Mouse (Mus musculus): Measurements from ENCODE around the gene Blzf1.

Gene Blzf1

DNA sequence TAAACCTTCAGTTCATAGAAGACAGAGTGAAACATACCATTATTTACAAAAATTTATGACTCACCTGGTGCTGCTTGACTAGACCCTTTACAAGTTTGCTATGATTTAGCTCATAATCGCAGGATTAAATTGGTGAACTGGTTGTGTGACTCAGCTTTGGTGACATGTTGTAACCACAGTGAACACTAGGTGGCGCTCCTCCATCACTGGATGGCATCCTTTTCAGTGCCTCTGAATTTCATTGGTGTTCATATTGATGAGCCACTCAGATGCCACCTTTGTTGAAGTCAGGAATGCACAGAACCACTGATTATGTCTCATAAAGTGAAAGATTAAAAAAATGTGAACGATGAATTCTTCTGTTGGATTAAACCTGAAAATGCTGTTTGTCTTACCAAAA is 9.4 kb upstream of the Blzf1 start:
- TF ChIP-seq GATA4 (IDR thresholded peaks at IDR 0.05; ENCODE audit: insufficient replicate concordance, low read length) = no peak

GRCm38 (mm10) chr1:164315266-164315665 is 8.0 kb upstream of the Blzf1 start:
- TF ChIP-seq GATA4 (IDR thresholded peaks at IDR 0.05; ENCODE audit: insufficient replicate concordance, low read length) = no peak

GRCm38 (mm10) chr1:164314085-164314484 is 6.8 kb upstream of the Blzf1 start:
- TF ChIP-seq GATA4 (IDR thresholded peaks at IDR 0.05; ENCODE audit: insufficient replicate concordance, low read length) = no peak

GRCm38 (mm10) chr1:164307922-164308321 is 633 bp upstream of the Blzf1 start:
- TF ChIP-seq GATA4 (IDR thresholded peaks at IDR 0.05; ENCODE audit: insufficient replicate concordance, low read length) = no peak

DNA sequence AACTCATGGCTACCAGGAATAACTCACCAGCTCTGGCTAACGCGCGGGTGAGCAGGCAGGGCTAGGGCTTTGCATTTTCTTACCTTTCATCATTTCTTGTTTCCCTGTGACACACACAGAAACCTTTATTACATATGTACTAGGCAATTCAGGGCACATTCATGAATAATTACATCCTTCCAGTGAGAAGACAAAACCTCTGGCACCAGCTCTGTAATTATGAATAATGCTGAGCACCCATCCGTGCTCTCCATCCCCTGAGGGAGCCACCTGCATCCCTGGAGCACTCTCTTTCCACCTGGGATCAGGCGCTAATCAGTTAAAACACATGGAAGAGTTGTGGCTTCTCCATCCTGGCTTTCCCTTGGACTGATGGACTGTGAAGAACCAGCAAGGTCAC is 3.5 kb downstream of the Blzf1 start, which contains the start of gene Nme7:
Gene Nme7, plus strand, starts transcription at position 301 of the 400 bp plus-strand sequence.
- no peak for TF ChIP-seq GATA4 (IDR thresholded peaks at IDR 0.05; ENCODE audit: insufficient replicate concordance, low read length)

- TF ChIP-seq GATA4 (IDR thresholded peaks at IDR 0.05; ENCODE audit: insufficient replicate concordance, low read length) = no peak
Measured at GRCm38 (mm10) chr1:164301949-164302348, 5.3 kb downstream of the Blzf1 start.

GRCm38 (mm10) chr1:164296473-164296872 is 10.8 kb downstream of the Blzf1 start:
- no peak for TF ChIP-seq GATA4 (IDR thresholded peaks at IDR 0.05; ENCODE audit: insufficient replicate concordance, low read length)

- TF ChIP-seq GATA4 (IDR thresholded peaks at IDR 0.05; ENCODE audit: insufficient replicate concordance, low read length) = no peak
Measured at GRCm38 (mm10) chr1:164294071-164294470, 13.2 kb downstream of the Blzf1 start.

DNA sequence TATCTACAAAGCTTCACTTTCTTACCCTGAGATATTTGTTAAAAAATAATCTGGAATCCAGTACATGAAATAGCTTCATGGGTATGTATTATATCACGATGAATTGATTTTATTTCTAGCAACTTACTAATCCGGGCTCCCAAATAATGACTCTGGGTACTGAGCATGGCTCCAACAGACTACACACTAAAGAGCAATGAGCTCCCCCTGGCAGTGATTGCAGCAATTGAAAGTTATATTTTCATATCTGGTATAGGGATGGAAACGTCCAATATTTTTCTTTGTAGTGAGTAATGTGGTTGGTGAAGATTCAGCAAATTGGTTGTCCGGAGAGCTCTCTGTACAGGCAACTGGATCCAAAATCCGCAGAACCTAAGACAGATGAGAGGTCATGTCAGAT is 15.2 kb downstream of the Blzf1 start:
- no peak for TF ChIP-seq GATA4 (IDR thresholded peaks at IDR 0.05; ENCODE audit: insufficient replicate concordance, low read length)

DNA sequence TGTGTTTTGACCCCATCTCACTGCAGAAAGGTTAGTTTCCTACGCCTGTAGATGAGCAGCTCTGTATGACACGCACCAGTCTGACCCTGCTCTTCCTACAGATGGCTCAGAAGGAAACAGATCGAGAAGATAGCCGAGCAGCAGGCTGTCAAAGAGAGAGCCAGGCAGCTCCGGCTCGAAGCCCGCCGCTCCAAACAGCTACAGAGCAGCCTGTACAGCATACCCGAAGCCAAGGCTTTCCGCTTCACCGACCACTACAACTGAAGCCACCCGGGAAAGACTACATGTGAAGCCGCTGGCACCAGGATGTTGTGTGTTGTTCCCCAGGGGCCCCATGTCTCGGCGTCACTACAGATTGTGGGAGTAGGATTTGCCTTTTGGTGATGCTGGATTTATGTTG is 19.9 kb downstream of the Blzf1 start:
- TF ChIP-seq GATA4 (IDR thresholded peaks at IDR 0.05; ENCODE audit: insufficient replicate concordance, low read length) = no peak

DNA sequence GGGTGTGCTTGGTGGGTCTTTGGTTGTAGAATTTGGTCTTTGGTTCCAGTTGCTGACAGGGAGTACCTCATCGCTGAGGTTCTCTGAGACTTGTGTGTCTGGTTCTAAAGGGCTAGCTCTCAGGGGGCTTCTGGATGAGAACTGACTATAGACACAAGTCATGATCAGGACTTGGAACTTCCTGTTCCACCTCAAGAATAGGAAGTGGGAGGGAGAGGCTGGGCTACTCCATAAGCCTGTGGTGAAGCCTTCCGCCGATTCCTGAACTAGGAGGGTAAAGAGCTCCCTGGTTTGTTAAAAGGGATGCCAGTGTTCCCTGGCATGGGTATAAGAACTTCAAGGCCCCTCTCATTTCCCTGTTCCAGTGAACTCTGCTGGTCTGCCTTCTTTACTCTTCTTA is 23.3 kb downstream of the Blzf1 start:
- no peak for TF ChIP-seq GATA4 (IDR thresholded peaks at IDR 0.05; ENCODE audit: insufficient replicate concordance, low read length)

GRCm38 (mm10) chr1:164279332-164279731 is 28.0 kb downstream of the Blzf1 start:
- TF ChIP-seq GATA4 (IDR thresholded peaks at IDR 0.05; ENCODE audit: insufficient replicate concordance, low read length) = no peak

GRCm38 (mm10) chr1:164276552-164276951 is 30.7 kb downstream of the Blzf1 start:
- no peak for TF ChIP-seq GATA4 (IDR thresholded peaks at IDR 0.05; ENCODE audit: insufficient replicate concordance, low read length)

DNA sequence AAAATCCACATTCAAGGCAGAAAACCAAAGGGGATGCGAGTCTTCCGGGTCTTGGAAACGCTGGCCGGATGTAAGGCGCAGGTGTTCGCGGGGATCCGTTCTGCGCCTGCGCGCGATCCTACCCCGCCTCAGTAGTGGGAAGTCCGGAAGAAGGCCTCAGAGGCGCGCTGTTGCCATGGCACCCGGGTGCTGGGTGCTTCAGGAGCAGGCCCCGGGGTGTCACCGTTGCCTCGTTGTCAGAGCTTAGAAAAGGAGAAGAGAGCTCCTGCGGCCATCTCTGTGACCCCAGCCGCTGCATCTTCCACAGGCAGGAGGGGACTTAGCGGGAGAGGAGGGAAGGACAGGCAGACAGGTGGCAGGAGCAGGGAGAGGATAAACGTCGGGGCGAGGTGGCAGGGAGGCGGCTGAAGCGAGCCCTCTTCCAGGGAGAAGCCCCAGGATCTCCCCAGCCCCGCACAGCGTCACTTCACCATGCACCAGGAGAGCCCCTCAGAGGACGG is 31.8 kb downstream of the Blzf1 start, which contains the start of gene Ccdc181:
Gene Ccdc181, plus strand, starts transcription at position 131 of the 500 bp plus-strand sequence.
- TF ChIP-seq GATA4 (IDR thresholded peaks at IDR 0.05; ENCODE audit: insufficient replicate concordance, low read length) = no peak

DNA sequence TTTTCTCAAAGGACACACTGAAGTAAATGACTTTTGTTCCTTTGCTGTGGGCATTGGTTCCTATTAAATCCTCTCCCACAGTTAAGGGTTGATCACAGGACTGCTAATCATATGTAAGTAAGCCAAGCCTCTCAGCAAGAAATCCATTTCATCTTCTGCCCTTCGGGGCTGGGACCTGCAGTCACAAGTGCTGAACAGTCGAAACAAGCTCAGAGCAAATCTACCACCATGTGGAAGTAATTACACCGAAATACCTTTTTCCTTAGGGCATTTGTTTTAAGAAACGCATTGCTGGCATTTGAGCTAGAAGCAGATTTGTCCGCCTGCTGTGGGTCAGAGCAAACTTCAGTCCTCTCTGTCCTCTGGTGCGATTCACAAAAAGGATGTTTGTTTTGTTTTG is 33.6 kb downstream of the Blzf1 start:
- TF ChIP-seq GATA4 (IDR thresholded peaks at IDR 0.05; ENCODE audit: insufficient replicate concordance, low read length) = no peak

- TF ChIP-seq GATA4 (IDR thresholded peaks at IDR 0.05; ENCODE audit: insufficient replicate concordance, low read length) = no peak
Measured at GRCm38 (mm10) chr1:164270941-164271340, 36.3 kb downstream of the Blzf1 start.

GRCm38 (mm10) chr1:164261553-164261952 is 45.7 kb downstream of the Blzf1 start:
- no peak for TF ChIP-seq GATA4 (IDR thresholded peaks at IDR 0.05; ENCODE audit: insufficient replicate concordance, low read length)

All from liver, adult (tissue).